Mouse (Mus musculus) MEL (cell line): Measurements from ENCODE around the gene St6gal1.

ENCODE experiments used
- CTCF ChIP-seq, 3 experiments: IDR thresholded peaks in 2 of 3; conservative IDR thresholded peaks in 1 of 3; 2 replicates each; pipeline ENCODE4 v1.5.1; 2011 to 2012; ENCODE audit warnings: low read length in 3 of 3, low read depth in 2 of 3, mild to moderate bottlenecking in 2 of 3, improper control_type of control experiment in 1 of 3, inconsistent platforms in 1 of 3, mixed read lengths in 1 of 3, moderate library complexity in 1 of 3; ENCODE audit not compliant: control insufficient read depth in 1 of 3, insufficient read depth in 1 of 3, poor library complexity in 1 of 3, severe bottlenecking in 1 of 3
- GATA1 ChIP-seq: IDR thresholded peaks from 2 replicates; pipeline ENCODE4 v1.6.1; 2011; ENCODE audit warnings: low read depth, low read length, improper control_type of control experiment
- NELFE ChIP-seq: IDR thresholded peaks from 2 replicates; pipeline ENCODE4 v1.6.1; 2011; ENCODE audit warnings: low read depth, low read length, improper control_type of control experiment
- NRF1 ChIP-seq: IDR thresholded peaks from 2 replicates; pipeline ENCODE4 v1.6.1; 2014; ENCODE audit warnings: low read depth, mild to moderate bottlenecking, inconsistent platforms, low read length, improper control_type of control experiment, moderate library complexity; ENCODE audit not compliant: poor library complexity, insufficient read depth, severe bottlenecking
- ZC3H11A ChIP-seq: IDR thresholded peaks from 2 replicates; pipeline ENCODE4 v1.6.1; 2012; ENCODE audit warnings: low read depth, mild to moderate bottlenecking, inconsistent platforms, low read length, improper control_type of control experiment
- ZMIZ1 ChIP-seq: IDR thresholded peaks from 2 replicates; pipeline ENCODE4 v1.6.1; 2012; ENCODE audit warnings: low read depth, mild to moderate bottlenecking, inconsistent platforms, low read length, improper control_type of control experiment, moderate library complexity

DNA sequence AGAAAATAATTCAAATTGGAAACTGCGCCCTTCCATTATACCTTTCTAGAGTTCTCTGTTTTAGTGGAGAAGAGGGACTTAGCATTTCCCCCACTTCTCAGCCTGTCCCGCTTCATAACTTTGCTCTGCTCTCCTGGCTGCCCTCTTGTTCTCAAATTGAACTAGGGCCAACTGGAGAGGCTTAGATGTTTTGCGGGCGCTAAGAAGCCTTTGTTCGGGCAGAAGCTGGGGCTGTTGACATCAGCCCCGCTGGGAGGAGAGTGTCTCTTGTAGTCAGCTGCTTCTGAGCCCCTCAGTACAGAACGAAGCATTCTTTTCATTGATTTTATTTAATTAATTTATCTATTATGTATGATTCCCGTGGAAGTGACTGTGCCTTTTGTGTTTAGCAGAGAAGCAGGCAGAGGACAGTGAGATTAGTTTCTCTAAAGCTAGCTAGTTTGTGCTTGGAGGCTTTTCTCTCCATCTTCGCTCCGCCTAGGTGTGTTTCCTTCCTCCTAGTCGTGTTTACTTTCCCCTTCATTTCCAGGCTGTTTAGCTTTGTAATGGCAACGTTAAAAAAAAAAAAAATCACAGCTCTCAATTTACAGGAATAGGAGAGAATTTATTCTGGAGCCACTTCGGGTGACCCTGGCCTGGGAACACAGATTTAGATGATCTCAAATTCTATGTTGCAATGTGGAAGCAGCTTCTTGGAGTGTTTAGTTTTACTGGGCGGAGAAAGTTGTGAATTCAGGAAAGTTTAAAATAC lies 2.2 kb downstream of the St6gal1 start:
- TF ChIP-seq CTCF (IDR thresholded peaks at IDR 0.05 in 2 of 3, conservative IDR thresholded peaks at IDR 0.05 in 1 of 3; ENCODE audit: control insufficient read depth in 1 of 3, insufficient read depth in 1 of 3, low read depth in 2 of 3, low read length in 3 of 3, poor library complexity in 1 of 3, severe bottlenecking in 1 of 3) = no peak
- TF ChIP-seq ZC3H11A = no peak
- no peak for TF ChIP-seq ZMIZ1
- TF ChIP-seq GATA1 = no peak
- no peak for TF ChIP-seq NRF1
- no peak for TF ChIP-seq NELFE
